Mouse (Mus musculus) hematopoietic stem cell, adult 5-6 weeks (primary cell): ENCODE measurements at regions not wholly inside any gene's neighbourhood (a gene's known extent, or its start where the extent isn't known, plus 50 kb on each side); places are given as distances from the start of the nearest gene placed in this dataset.
A peak's percentile ranks its signal among the peaks of the same experiment; 100 is the strongest.

Experiments
- ATAC-seq, 2 experiments: fragments of 125-278 bp in 1 of 2; replicated peaks in 1 of 2; 2 replicates each; pipeline ENCODE4 v1.8.0; 2016 to 2017; ENCODE audit warnings: inconsistent platforms in 2 of 2, mild to moderate bottlenecking in 2 of 2, moderate number of reproducible peaks in 2 of 2, low read depth in 1 of 2, moderate TSS enrichment in 1 of 2; ENCODE audit not compliant: low FRiP score in 2 of 2, poor library complexity in 2 of 2, severe bottlenecking in 2 of 2, insufficient read depth in 1 of 2, low TSS enrichment in 1 of 2

DNA sequence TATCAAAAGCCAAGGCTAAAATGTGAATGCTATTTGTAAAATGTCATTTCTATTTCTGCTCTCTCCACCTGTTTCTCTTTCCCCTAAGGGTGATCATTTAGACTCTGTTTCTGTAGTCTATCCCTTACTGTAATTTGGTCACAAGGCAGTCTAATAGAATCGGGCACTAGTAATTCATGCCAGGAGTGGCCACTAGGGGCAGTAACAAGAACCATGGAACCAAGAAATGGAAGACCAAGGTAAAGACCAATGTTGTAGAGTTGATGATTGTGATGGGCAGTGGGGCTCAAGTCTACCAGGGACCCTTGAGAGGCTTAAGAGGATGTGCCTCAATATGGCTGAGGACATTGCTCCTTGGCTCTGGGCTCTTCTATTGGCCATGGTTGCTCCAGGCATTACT, 180.5 kb upstream of the Eif4g2 start:
- no peak for ATAC-seq

DNA sequence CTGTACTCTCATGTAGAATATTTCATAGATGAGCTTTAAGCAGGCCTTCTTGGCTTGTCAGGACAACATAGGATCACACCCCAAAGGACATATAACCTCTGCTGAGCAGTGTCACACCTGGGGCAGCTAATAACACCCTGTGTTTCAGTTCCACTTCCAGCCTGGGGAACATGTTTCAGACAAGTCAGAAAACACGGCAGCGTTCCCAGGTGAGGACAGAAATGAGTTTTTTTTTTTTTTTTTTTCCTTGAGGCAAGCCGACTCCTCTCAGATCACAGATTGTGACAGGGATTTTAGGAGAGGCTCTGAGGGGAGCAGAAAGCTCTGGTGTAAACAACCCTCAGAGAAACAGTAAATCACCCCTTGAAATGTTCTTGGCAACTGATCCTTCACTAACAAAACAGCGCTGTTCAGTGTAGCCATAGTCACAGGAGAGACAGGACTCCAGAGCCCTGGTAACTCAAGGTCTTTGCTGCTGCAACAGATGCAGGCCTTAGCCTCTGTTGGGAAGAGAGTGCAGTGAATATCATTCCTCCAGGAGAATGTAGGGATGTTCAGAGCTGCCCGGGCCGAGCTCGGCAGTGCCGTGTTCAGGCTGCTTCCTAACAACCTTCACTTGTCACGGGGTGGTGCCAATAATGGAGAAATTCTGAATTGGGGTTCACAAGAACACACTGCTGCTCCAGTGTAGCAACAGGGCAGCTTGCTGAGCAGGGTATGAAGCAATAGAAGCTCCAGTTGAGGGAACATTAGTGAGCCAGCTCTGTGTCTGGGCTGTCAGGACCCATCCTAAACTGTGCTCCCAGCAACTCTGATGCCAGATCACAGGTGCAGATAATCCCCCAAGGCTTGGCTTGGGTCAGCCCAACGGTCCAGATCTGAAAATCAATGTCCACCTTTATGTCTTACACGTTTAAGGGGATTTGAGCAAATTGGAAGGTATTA, 177.1 kb upstream of the Eif4g2 start:
- ATAC-seq: no peak

DNA sequence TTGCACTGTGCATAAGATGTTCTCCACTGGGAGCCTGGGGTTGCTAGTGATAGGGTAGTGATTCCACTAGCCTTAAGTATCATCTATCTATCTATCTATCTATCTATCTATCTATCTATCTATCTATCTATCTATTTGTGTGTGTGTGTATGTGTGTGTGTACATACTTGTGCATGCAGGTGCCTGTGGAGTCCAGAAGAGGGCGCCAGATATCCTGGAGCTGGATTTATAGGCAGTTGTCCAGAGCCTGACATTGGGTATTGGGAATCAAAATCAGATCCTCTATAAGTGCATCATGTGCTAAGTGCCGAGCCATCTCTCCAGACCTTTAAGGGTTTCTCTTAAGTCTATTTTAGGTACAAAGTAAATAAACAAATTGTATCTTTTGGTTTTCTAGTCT, 175.0 kb upstream of the Eif4g2 start:
- no peak for ATAC-seq

DNA sequence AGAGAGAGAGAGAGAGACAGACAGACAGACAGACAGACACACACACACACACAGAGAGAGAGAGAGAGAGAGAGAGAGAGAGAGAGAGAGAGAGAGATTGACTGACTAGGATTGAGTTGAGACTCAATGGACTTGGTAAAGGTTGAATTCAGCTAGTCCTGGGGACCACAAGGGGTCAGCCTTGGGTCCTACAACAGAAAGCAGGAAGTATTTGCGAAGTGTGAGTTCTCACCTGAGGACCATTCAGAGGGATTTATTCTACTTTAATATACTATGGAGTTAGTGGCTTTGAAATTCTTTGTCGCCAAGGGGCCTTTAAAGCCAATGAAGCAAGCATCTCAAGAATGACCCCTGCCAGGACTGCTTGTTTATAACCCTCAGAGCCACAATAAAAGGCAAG, 173.4 kb upstream of the Eif4g2 start:
- ATAC-seq: no peak; a peak in 1 of 4 replicates

DNA sequence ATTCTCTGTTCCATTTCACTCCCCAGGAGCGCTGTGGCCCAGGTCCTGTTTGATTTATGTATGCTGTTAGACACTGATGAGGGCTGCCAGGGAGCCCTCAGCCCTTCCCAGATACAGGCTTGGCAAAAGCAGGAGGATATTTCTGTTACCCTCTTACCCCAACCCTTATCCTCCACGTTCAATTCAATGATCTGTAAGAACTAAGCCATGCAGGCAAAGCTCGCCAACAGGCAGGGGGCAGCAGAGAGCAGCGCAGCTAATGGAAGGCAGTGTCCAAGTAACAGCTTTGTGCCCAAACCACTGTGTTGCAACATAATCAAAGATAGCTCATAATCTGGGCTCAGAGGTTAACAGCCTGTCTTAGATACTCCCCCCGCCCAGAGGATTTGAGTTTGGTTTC, 166.8 kb upstream of the Eif4g2 start:
- peak; percentile 68 to 69; a peak in 3 of 4 replicates for ATAC-seq

DNA sequence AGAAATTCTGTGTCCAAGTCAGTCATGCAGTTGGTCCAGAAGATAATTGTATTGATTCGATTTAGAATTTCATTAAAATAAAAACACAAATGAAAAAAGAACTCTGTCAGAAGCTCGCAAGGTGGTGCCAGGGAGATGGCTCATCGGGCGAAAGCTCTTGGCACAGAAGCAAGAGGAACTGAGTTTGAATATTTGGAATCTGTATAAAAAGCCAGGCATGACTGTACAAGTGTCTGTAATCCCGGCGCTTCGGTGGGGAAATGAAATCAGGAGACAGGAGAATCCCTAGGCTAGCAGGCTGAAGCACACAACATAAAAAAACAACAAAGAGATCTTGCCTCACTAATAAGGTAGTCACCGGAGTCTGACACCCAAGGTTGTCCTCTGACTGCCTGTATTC, 162.7 kb upstream of the Eif4g2 start:
- no peak for ATAC-seq

DNA sequence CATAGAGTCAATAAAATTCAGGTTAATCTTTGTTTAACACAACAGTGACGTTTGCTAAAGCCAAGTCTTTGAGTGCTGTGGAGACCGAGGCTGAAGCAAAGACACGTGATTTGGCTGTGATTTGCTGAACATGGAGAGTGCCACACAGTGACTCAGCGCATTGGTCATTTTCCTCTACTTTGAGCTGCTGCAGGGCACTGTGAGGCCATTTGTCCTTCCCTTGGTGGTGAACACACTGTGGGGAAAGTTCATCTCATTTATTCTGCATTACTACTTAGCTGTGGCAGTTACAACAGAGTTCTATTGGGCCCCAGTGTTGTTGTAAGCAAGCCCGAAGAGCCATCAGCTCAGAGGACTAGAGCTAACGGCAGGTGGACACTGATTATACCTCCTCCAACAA, 162.2 kb upstream of the Eif4g2 start:
- no peak for ATAC-seq

DNA sequence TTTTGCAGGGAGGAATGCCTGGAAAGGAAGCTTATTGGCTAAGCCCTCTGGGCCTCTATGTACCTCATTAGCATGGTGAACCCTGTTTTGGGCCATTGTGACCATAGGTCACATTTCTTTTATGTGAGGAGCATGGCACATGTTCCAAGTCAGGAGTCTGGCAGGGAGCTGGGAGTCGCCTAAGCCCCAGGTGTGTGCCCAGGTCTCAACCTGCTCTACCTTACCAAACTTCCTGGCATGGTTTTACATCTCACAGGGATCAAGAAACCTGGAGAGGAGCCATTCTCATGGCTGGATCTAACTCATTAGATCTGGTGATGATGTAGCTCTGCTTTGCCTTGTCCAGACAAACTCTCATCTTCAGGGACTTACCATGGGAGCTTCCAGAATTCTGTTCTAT, 161.0 kb upstream of the Eif4g2 start:
- ATAC-seq: no peak

DNA sequence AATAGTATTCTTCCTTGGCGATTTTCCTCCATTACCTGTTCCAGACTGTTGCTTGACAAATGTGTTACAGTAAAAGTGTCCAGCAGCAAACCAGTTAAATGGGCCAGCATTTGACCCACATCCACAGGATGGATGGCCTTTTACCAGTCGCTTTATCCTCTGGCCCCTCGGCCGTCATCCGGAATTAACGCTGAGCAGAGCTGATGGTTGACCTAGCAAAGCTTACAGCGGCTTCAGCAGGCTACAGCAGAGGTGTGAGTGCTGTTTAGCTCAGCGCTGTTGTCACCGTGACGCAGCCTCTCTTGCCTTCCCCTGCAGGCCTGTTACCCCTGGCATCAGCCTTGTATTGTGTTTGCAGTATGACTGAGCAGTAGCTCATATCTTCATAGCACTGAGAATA, 159.8 kb upstream of the Eif4g2 start:
- ATAC-seq: no peak

DNA sequence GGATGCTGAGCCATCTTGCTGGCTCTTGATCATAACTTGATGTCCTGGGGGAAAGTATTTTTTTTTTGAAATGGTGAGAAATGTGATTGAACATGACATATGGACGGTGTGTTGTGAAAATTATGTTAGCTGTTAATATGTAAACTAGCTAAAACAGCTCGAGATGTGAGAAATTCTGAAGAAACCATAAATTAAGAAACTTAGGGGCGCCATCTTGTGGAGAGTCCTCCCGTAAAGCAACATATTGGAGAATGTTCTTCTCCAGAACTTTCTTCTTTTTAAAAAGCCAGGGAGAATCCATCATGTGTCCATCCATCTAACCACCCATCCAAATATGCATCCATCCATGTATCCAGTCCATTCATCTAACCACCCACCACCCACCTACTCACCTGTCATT, 158.7 kb upstream of the Eif4g2 start:
- ATAC-seq: no peak

DNA sequence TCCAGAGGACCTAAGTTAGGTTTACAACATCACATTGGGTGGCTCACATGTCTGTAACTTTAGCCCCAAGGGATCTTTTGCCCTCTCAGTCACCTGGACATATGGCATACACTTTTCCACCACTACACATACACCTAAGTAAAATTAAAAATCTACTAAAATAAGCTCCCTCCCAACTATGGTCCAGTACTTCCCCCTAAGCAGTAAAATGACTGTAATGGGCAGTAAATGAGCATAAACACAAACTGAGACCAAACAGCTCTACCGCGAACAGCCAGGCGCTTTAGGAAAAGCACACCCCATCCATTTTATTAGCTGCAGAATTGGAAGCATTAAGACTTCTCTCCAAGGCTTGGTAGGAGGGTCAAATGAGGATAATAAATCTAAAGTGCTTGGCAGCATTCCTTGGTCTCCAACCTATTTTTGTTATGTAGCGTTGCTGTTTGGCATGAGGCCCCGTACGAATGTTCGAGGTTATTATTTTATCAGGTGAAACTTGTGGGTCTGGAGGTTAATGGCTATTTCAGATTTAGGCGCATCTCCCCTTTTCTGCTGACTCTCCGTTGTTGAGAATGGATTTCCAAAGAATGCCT, 157.5 kb upstream of the Eif4g2 start:
- ATAC-seq: no peak

DNA sequence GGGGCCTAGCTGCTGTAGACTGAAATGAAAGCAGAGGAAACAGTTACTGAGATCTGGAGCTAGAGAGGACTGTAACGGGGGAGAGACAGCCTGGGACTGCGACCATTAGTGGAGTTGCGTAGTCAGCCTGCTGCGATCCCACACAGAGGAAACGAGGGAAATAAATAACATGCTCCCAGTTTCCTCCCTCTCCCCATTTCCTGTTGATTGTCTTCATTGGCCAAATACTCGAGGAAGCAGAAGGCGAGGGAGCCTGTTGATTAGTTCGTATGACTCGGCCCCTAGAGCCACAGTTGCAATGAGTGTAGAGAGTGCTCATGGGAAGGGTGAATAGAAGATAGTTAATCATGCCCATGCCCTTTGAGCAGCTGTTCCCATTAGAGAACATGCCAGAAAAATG, 155.0 kb upstream of the Eif4g2 start:
- ATAC-seq: no peak; a peak in 1 of 4 replicates

DNA sequence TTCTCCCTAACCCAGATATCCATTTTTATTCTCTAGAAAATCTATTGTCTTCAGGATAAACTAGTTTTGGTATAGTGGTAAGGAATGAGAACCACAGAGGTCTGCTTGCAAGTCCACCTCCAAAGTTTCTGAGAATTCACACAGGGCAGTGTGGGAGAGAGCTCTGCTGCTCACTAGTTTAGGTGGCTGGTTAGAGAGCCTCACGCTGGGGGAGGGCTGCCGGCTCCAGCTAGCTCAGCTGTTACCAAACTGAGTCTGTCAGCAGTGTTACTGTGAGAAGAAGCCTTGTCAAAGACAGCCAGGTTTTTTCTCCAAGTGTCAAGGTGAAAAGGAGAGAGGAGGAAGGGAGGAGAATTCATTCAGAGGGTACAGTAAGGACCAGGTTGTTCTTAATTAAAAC, 147.8 kb upstream of the Eif4g2 start:
- ATAC-seq: no peak

DNA sequence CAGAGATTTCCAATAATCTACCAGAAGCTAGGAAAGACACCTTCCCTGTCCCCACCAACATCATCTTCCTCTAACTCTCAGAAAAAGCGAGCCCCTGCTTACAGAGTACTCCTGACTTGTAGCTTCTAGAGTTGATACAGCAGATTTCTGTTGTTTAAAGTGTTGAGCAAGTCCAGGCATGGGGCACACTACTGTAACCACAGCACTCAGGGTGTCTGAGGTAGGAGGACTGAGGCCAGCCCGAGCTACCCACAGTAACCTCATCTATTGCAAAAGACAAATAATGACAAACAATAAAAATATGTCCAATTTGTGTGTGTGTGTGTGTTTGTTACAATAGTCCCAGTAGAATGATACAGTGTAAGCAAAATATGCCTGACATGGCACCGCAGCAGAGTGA, 144.3 kb upstream of the Eif4g2 start:
- ATAC-seq: no peak

DNA sequence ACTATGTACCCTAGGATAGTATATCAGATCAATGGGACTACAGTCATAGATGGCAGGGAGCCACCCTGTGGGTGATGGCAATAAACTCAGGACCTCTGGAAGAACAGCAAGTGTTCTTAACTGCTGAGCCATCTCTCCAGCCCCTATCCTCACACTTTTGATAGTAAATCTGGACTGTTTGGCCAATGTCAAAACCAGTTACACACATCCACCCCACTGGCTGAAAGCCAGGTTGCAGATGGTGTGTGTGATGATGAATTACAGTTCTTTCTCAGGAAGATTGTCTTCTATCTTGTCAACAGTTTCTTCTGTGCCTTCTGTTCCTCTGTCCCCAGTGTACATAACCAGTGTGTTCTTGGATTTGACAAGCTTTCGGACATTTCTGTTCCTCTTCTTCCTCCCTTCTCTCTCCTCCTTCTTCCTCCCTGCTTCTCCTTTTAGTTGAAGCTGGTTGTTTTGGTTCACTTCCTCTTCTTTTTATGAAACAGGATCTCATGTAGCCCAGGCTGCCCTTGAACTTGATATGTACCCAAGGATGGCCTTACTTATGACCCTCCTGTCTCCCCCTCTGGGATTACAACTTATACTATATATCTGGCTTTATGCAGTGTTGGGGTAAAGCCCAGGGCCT, 143.3 kb upstream of the Eif4g2 start:
- ATAC-seq: no peak

DNA sequence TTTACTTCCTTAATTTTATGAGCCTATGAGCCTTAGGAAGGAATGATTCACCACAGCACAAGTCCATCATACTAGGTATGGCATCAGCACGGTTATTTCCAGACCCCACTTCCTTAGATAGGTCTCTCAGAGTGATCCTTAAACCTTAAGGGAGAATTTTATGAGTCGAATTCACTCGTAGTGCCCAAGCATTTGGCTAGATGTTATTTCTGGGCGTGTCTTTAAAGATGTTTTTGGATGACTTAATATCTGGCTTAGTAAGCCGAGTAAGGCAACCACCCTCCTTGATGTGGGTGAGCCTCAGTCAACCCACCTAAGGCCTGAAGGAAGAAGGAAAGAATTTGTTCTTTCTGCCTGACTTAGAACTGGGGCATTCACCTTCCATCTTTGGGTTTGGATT, 132.8 kb upstream of the Eif4g2 start:
- ATAC-seq: no peak

DNA sequence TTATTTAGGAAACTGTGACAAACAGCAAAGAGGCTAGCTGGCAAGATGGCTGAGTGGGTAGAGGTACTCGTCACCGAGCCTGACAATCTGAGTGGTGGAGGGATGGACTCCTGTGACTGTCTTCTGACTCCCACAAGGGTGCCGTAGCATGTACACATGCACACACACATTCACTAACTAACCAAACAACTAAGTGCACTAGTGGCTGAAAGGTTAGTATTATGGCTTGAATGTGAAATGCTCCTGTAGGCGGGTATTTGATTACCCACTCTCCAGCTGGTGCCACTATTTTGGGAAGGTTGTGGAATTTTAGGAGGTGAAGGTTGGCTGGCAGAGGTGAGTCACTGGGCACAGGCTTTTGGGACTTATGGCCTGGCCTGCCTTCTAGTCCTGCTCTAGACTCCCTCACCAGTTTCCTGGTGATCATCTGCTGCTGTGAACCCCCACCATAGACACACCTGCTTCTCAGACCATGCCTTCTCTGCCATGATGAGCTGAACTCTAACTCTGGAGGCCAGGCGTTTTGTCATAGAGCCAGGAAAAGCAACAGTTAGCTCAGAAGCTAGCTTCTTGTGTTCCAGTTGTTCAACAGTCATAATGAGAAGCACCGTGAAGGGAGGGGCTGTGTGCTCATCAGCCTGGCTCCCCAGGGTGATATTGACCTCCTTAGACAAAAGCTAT, 131.5 kb upstream of the Eif4g2 start:
- no peak for ATAC-seq

DNA sequence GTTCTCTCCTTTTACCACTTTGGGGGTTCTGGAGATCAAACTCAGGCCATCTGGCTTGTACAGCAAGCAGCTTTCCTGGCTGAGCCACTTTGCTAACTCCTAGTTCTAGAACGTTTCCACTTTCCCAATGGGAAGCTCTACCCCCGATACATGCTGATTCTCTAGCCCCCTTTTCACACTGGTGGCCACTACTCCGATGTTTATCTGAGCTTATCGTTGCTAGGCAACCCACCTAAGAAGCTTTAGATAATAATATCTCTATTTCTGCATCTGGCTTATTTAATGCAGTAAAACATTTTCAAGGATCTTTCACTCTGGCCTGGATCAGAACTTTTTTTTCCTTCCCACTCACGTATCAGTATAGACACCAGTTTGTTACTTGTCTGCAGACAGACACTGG, 129.4 kb upstream of the Eif4g2 start:
- no peak for ATAC-seq
